Mouse (Mus musculus): Measurements from ENCODE around the gene 4921507P07Rik. TPM values are rescaled to one million over a fixed set of nuclear protein-coding genes. Genes with fewer than 3 reads are reported as not detected.
"Not testable (repeated sequence)": the region's sequence is repeated elsewhere in the genome, so short reads cannot be mapped to it uniquely, and the experiment has no call there.

4921507P07Rik gene
- polyA plus RNA-seq (2015; fragmentation: Nextera tagmentation; extraction: Ambion mirVana), result 0.82 and 1.1 TPM in 2 replicates

GRCm38 (mm10) chr6:50596301-50597211, at the start of gene 4921507P07Rik:
4921507P07Rik (minus strand) TSS chr6:50596632.
- Histone ChIP-seq H3K36me3 (ENCODE audit: insufficient read depth, low read length) (no peaks in the 10 kb centered on the region), H3K4me2 (ENCODE audit: low read length) (peak within 1 kb of the TSS; percentile 97), H3K4me1 (replicated peaks; ENCODE audit: insufficient read depth, low read length) (peaks cover 6% of the 10 kb centered on the region; the same call in 1 of the 2 replicates), H3K9ac (ENCODE audit: low read depth, low read length) (peak within 1 kb of the TSS; percentile 71), H3K27ac (peak within 1 kb of the TSS; percentile 51; the same call in 1 of the 2 replicates), H3K4me3 (replicated peaks; ENCODE audit: low read depth, low read length) (peak within 1 kb of the TSS; percentile 55), H3K9me3 (replicated peaks; ENCODE audit: low read length) (no peaks in the 10 kb centered on the region), H3K27me3 (ENCODE audit: insufficient read depth, low read length) (no peaks in the 10 kb centered on the region)
- under 1% methylated on average over 60 of the region's 62 CpGs for WGBS
- DNase-seq (ENCODE audit: low spot score) (peak; percentile 98), ATAC-seq (replicated peaks; ENCODE audit: low FRiP score, low read depth) (peak; percentile 98)
- TF ChIP-seq CTCF (IDR thresholded peaks at IDR 0.05; ENCODE audit: low read depth), result peak; percentile 94

DNA sequence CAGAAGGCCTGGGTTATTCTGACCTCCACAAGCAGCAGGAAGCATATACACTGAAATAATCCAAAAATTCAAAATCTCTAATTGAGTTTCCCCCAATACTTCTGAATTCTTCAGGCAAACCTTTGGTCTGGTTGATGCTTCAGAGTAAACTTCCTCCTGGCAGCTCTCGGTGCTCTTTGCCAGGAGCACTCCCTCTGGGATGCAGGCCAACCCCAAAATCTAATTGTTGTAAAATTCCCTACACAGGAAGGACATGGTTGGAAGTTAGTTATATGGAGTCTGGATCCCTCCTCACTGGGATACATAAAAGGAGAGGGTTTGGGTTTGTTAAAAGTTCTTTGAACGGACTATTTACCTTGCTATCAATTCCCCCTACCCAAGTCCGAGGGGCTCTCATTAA, 48.3 kb upstream of the 4921507P07Rik start:
- DNase-seq (ENCODE audit: low spot score) (no peak), ATAC-seq (replicated peaks; ENCODE audit: low FRiP score, low read depth) (no peak)
- H3K9ac ChIP-seq (ENCODE audit: low read depth, low read length), result no peak overlapping the region
- no peak overlapping the region for H3K4me3 ChIP-seq (replicated peaks; ENCODE audit: low read depth, low read length)
- H3K27ac ChIP-seq, result no peak overlapping the region
- no peak for TF ChIP-seq CTCF (IDR thresholded peaks at IDR 0.05; ENCODE audit: low read depth)
- no peak overlapping the region for H3K4me2 ChIP-seq (ENCODE audit: low read length)
- H3K36me3 ChIP-seq (ENCODE audit: insufficient read depth, low read length), result no peaks in the 10 kb centered on the region
- H3K27me3 ChIP-seq (ENCODE audit: insufficient read depth, low read length), result no peaks in the 10 kb centered on the region
- no peaks in the 10 kb centered on the region for H3K9me3 ChIP-seq (replicated peaks; ENCODE audit: low read length)
- 0 out of 2 replicates have a peak, but pooled peaks cover 4% of the 10 kb centered on the region for H3K4me1 ChIP-seq (replicated peaks; ENCODE audit: insufficient read depth, low read length)
- 51% methylated on average over 3 of the region's 3 CpGs for WGBS

DNA sequence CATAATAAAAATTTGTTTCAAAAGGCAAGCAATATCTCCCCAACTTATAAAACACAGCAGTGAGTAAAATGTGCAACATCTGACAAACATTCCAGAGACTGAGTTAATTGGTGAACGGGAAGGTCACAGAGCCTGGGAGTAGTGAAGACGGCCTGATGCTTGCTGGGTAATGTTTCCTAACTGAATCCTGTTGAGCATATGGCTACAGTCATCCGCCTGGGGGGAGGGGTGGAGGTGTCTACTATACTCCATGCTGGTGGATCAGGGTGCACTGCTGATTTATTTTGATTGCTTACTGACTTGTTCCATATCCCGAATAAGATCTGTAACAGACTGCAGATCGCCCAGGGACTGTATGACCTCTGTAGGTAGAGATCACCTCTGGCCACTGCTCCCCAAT, 45.5 kb upstream of the 4921507P07Rik start:
- 0 out of 2 replicates have a peak, but pooled peaks cover 4% of the 10 kb centered on the region for H3K4me1 ChIP-seq (replicated peaks; ENCODE audit: insufficient read depth, low read length)
- no peaks in the 10 kb centered on the region for H3K9me3 ChIP-seq (replicated peaks; ENCODE audit: low read length)
- no peaks in the 10 kb centered on the region for H3K27me3 ChIP-seq (ENCODE audit: insufficient read depth, low read length)
- 43% methylated on average over 5 of the region's 5 CpGs for WGBS
- no peak overlapping the region for H3K27ac ChIP-seq
- H3K4me3 ChIP-seq (replicated peaks; ENCODE audit: low read depth, low read length), result no peak overlapping the region
- DNase-seq (ENCODE audit: low spot score) (peak; percentile 58), ATAC-seq (replicated peaks; ENCODE audit: low FRiP score, low read depth) (no peak)
- H3K9ac ChIP-seq (ENCODE audit: low read depth, low read length), result no peak overlapping the region
- no peaks in the 10 kb centered on the region for H3K36me3 ChIP-seq (ENCODE audit: insufficient read depth, low read length)
- no peak overlapping the region for H3K4me2 ChIP-seq (ENCODE audit: low read length)
- TF ChIP-seq CTCF (IDR thresholded peaks at IDR 0.05; ENCODE audit: low read depth), result no peak

DNA sequence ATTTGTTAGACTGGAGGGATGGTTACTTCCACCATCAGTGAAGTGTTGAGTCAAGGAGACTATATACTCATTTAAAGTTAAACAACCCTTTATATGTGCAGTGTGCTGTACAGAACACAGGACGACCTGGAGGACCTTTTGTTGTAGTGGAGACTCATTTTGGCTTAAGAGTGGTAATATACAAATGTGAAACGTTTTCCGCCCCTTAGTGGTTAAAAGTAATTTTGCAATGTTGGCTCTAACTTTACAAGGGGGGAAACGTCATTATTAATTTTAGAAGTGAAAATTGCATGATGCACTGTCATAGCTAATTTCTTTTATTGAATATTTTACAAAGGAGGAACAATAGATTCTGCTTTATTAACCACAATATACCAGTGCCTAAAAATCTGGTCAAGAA, 43.9 kb upstream of the 4921507P07Rik start:
- ATAC-seq (replicated peaks; ENCODE audit: low FRiP score, low read depth) (no peak), DNase-seq (ENCODE audit: low spot score) (no peak)
- Histone ChIP-seq H3K36me3 (ENCODE audit: insufficient read depth, low read length) (no peaks in the 10 kb centered on the region), H3K9ac (ENCODE audit: low read depth, low read length) (no peak overlapping the region), H3K4me3 (replicated peaks; ENCODE audit: low read depth, low read length) (no peak overlapping the region), H3K4me1 (replicated peaks; ENCODE audit: insufficient read depth, low read length) (0 out of 2 replicates have a peak, but pooled peaks cover 4% of the 10 kb centered on the region), H3K27me3 (ENCODE audit: insufficient read depth, low read length) (no peaks in the 10 kb centered on the region), H3K9me3 (replicated peaks; ENCODE audit: low read length) (no peaks in the 10 kb centered on the region), H3K4me2 (ENCODE audit: low read length) (no peak overlapping the region), H3K27ac (no peak overlapping the region)
- 75% methylated on average over 4 of the region's 4 CpGs for WGBS
- no peak for TF ChIP-seq CTCF (IDR thresholded peaks at IDR 0.05; ENCODE audit: low read depth)

DNA sequence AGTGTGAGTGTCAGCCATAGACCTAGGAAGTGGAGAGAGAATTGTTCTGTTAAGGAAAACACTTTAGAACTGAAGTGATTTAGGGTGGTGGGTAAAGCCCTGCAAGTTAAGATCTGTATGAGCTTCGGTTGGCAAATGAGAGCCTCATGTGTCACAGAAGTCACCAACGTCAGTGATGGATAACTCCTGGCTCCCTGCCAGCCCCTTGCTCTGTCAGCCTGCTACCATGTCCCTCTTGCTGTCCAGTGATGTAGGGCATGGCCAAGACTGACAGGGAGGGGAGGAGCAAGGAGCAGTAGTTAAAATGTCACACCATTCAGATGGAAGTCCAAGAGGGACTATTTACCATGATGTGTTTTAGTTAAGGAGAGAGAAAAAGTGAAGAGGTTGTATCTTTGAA, 43.2 kb upstream of the 4921507P07Rik start:
- no peak for TF ChIP-seq CTCF (IDR thresholded peaks at IDR 0.05; ENCODE audit: low read depth)
- no peak for ATAC-seq (replicated peaks; ENCODE audit: low FRiP score, low read depth)
- no peaks in the 10 kb centered on the region for H3K9me3 ChIP-seq (replicated peaks; ENCODE audit: low read length)
- H3K4me1 ChIP-seq (replicated peaks; ENCODE audit: insufficient read depth, low read length), result 0 out of 2 replicates have a peak, but pooled peaks cover 4% of the 10 kb centered on the region
- H3K36me3 ChIP-seq (ENCODE audit: insufficient read depth, low read length), result no peaks in the 10 kb centered on the region
- no peak overlapping the region for H3K9ac ChIP-seq (ENCODE audit: low read depth, low read length)
- no peaks in the 10 kb centered on the region for H3K27me3 ChIP-seq (ENCODE audit: insufficient read depth, low read length)
- H3K4me3 ChIP-seq (replicated peaks; ENCODE audit: low read depth, low read length), result no peak overlapping the region
- H3K4me2 ChIP-seq (ENCODE audit: low read length), result no peak overlapping the region
- 15% methylated on average over 2 of the region's 2 CpGs for WGBS
- H3K27ac ChIP-seq, result no peak overlapping the region
- DNase-seq (ENCODE audit: low spot score), result no peak

- DNase-seq (ENCODE audit: low spot score); H3K36me3 ChIP-seq (ENCODE audit: insufficient read depth, low read length); H3K4me3 ChIP-seq (replicated peaks; ENCODE audit: low read depth, low read length); H3K4me2 ChIP-seq (ENCODE audit: low read length); H3K4me1 ChIP-seq (replicated peaks; ENCODE audit: insufficient read depth, low read length); H3K9me3 ChIP-seq (replicated peaks; ENCODE audit: low read length); H3K27ac ChIP-seq; ATAC-seq (replicated peaks; ENCODE audit: low FRiP score, low read depth); H3K9ac ChIP-seq (ENCODE audit: low read depth, low read length); H3K27me3 ChIP-seq (ENCODE audit: insufficient read depth, low read length): not testable (repeated sequence)
- TF ChIP-seq CTCF (IDR thresholded peaks at IDR 0.05; ENCODE audit: low read depth), result peak; percentile 45; the same call in 1 of the 2 replicates
- WGBS, result 77% methylated on average over 2 of the region's 2 CpGs
These were observed 29.7 kb upstream of the 4921507P07Rik start for GRCm38 (mm10) chr6:50626170-50626569.

Measured in kidney, postnatal 0 days (tissue).